Mouse (Mus musculus) frontal cortex, postnatal 25 days (tissue): ENCODE data around the gene Rbm19.
A peak's percentile ranks its signal among the peaks of the same experiment; 100 is the strongest.
"Not testable (repeated sequence)": the region's sequence is repeated elsewhere in the genome, so short reads cannot be mapped to it uniquely, and the experiment has no call there.

Source experiments
- DNase-seq, 2 experiments: peaks; one replicate each; pipeline ENCODE4 v3.0.0; 2022; ENCODE audit warnings: low spot score in 2 of 2

The Rbm19 gene

DNA sequence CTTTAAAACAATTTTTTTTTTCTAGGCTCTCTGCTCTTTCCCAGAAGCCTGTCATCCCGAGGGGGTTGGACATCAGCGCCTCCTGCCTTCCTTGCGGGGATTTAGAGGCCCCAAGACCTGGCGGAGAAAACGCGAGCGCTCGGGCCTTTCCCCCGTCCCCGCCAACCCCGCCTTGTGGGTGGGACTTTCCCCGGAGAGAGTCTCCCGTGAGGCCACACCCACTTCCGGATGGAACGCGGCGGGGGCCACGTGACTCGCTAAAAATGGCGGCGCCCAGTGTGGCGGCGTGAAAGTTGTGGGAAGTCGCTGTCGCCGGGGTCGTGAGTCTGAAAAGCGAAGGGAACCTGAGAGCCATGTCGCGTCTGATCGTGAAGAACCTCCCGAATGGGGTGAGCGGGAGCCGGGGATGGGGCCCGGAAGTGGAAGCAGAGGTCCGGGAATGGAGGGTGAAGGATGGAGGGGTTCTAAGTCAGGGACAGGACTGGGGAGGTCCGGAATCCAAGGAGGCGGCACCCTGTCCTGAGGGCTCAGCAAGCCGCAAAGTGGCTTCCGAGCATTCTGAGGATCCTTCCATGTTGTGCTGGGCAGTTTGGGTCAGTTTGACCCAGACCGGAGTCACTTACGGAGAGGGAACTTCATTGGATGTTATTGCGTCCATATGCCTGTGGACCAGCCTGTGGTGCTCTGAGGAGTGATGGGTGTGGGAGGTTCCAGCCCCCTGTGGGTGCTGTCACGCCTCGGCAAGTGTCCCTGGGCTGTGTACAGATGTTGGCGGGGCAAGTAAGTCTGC, at the start of gene Rbm19:
TSS of gene Rbm19 (plus strand) at position 205 of the 790 bp plus-strand sequence.
- DNase-seq: peak; percentile 79 to 87

DNA sequence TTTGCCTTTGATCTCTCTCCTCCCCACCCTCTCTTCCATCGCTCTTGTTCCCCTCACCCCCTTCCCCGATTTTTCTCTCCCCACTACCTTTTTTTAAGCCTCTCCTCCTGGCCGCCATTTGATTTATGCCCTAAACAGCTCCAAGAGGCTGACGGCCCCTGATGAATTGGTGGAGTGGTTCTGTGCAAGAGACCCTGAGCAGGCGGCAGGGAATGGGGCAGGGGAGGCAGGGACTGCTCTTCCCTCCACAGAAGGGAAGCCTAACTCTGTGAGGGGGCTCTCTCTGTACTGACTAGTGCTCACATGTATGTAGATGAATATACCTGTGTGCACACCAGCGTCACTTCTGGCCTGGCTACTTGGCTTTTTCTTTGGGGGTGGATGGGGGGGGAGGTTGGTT, 49.0 kb upstream of the Rbm19 start:
- no peak for DNase-seq

DNA sequence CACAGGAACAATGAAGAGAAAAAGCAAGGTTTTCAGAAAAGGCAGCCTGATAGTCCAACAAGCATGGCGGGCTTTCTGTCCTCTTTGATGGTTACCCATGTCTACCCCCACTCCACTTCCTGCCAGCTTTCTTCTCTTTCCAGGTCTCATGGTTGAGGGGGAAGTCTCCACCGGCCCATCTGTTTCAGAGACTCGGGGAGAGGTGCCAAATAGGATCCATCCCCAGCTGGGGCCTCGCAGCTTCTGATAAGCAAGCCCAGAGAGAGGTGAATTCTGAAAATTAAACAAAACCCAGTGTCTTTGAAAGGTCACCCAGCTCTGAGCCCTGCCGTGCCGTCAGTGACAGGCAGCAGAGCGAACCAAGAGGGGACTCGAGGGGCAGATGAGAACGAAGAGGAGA, 42.2 kb upstream of the Rbm19 start:
- DNase-seq: no peak

DNA sequence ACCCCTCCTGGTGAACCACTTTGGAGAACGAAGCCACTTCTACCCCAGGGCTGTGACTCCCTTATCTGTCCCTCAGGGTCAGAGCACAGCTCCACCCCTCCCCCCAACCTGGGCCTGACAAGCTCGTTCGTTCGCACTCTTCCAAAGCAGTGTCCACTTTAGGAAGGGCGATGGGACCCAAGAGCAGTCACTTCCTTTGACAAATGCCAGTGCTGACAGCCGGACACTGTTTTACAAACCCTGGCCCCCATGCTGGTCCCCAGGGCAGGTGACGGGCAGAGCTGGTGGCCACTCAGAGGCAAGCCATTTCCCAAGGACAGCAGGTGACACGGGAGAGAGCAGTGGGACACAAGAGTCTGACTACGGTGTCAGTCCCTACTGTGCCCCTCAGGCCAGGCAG, 36.2 kb upstream of the Rbm19 start:
- no peak for DNase-seq

DNA sequence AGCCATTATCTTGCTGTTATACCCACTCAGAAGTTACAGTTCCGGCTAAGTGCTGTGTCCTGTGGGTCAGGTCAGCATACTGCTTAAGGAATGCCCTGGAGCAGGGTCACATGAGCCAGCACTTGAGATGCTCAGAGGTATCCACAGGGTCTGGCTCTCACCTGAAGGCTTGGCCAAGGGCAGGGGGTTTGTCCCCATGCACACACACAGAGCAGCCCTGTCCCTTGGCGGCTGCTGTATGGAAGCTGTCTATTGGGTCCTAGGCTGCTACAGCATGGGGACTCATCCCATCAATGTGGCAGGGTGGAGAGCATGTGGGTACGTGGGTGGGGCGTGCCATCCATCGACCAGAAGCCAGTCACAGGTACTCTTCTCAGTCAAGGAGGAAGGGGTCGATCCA, 35.8 kb upstream of the Rbm19 start:
- no peak for DNase-seq

DNA sequence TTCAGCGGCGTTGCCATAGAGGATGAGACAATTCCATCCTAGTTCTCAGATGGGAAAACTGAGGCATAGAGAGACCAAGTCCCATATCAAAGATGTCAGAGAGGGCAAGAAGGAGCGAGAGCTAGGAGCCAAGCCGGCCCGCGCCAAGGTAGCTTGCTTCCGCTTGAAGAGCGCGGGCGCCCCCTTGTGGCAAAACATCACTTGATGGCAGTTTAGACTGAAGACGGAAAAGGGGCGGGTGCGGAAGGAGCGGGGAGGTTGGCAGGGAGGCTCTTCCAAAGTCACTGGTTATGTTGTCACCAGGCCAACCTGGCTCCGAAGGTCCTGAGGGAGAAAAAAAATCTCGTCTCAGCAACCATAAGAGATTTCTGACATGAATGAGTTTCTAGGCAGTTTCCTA, 27.7 kb upstream of the Rbm19 start:
- DNase-seq: peak; percentile 81 to 93

DNA sequence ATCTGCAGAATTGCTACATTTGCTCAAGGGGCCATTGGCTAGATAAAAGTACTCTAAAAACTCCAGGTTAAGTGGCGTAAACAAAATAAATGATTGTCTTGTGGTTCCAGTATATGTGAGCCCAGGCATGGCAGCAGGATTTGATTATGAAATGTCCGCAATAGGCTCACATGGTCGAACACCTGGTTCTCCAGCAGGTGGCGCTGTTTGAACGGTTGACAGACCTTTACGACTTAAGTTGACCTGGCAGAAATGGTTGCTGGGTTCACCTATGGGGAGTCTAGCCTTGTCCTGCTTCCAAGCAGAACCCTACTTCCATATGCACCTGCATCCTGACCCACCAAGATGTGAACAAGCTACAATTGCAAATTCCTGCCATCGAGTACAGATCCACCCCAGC, 21.7 kb upstream of the Rbm19 start:
- no peak for DNase-seq

DNA sequence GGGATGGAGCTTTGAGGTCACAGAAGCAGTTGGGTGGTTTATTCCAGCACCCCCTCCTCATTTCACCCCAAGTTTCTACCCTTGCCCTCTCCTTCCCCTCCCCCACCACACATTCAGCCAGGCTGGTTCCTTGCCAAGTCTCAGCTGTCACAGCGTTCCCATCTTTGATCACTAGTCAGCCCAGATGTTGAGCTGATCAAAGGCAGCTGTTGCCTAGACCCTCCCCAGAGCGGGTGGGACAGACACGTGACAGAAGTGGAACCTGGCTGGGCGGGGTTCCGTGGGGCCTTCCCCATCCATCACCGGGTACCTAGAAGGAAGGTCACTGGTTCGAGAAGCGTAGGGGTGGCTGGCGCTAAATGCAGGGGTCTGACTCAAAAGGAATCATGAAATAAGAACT, 19.2 kb upstream of the Rbm19 start:
- DNase-seq: no peak

DNA sequence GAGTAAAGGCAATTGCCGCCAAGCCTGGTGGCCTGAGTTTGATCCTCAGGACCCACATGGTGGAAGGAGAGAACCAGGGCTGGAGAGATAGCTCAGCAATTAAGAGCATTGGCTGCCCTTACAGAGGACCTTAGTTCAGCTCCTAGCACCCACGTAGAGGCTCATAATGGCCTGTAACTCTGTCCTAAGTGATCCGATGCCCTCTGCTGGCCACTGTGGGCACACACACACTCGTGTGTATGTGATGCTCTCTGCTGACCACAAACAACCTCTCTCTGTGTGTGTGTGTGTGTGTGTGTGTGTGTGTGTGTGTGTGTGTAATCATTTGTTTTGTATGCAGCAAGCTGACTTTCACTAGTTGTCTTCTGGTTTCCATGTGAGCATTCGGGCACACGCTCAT, 15.5 kb upstream of the Rbm19 start:
- no peak for DNase-seq

DNA sequence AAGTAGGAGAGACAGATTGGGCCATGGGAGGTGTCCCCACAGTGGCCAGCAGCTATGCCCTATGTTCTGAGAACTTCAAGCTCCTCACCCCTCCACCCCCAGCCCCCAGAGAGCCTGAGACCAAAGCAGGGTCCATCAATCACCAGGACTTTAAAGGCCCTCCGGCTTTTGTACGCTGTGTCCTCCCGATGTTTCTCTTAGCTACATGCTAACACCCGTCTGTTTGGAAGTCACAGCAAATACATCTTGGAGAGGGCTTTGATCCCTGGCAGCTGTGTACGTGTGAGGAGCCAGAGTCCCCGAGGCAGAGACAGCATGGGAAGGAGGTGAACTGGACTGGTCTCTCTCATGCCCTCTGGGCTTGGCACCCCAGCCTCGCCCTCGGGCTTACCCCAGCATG, 14.2 kb upstream of the Rbm19 start:
- no peak for DNase-seq

DNA sequence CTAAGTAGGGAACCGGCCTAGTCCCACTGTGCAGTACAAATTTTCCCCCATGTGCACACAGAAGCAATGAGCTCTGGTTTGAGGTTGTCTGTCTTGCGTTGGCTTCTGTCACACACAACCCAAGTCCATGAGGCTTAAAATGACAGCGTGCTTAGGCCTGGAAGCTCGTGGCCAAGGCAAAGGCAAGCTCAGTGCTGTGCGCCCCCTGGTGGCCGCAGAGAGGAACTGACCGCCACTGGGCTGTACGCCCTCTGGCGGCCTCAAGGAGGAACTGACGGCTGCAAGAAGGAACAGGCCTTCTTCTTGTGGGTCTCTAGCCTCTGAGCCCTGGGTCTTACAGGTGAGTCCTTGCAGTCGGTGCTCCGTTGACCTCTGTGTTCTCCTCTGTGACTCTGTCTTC, 13.5 kb upstream of the Rbm19 start:
- peak; percentile 20 to 40 for DNase-seq

DNA sequence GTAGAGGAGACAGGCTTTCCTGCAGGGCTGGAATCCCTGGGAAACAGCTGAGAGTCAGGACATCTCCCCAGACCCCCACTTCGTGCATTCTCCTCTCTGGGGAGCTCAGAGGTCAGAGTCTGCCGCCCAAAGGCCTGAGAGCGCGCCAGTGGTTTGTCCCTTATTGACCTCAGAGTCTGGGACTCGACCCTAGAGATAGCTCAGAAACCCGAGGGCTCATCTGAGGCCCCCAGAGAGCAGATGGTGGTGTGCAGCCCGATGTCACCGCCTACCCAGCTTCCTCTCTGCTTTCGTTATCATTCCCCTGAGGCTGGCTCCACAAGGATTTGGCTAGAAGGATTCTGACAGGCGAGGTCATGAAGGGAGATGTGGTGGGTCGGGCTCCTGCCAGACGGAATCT, 12.8 kb upstream of the Rbm19 start:
- DNase-seq: no peak

DNA sequence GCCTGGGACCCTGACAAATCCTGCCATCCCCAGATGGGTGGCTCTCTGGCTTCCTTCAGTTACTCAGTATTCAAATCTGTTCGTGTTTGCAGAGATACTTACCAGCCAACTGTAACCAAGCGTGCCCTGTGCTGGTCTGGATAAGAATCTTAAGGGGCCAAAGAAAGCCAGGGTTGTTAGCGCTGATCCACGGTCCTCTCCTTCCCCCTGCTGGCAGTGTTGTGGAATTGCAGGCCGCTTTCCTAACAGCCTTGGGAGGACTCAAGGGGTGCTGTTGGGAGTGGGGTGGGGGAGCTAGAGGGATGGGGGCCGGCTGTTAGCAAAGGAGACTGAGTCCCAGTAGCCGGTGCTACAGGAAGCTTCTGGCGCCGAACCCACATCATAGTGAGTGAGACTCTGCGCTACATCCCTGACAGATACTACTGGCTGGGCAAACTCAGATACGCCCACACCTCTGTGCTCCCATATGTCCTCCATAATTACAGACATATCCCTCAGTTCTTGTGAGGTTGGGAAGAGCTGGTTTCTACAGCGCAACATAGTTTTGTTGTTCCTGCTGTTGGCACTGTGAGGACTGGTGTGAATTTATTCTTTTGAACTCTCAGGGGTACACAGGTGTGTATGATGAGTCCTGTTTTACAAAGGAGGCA, 9.7 kb upstream of the Rbm19 start:
- DNase-seq: no peak

DNA sequence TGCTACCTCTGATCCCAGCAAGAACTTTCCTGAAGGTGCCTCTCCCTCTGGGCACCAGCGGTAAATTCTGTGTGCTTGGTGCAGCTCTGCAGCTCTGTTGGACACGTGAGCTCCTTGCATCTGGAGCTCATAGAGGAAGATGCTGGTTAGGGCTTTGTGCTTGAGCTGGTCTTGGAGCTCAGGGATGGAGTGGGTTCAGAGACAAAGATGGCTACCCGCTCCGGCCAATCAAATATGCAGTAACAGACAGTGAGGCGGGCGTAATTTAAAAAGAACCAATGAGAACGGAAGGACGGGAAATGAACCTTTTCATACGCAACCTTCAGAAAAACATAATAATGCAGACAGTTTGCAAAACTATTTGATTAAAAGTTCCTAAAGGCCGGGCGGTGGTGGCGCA, 1.9 kb upstream of the Rbm19 start:
- no peak for DNase-seq

DNA sequence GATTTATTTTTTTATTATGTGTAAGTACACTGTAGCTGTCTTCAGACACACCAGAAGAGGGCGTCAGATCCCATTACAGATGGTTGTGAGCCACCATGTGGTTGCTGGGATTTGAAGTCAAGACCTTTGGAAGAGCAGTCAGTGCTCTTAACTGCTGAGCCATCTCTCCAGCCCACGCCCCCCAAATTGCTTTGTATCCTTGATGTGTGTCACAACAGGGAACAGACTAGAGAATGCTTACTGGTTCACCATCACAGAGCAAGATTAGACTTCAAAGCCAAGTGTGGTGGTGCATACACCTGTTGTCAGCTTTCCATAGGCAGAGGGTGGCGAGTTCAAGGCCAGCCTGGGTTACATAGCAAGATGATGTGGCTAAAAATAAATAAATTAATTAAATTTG, 896 bp downstream of the Rbm19 start:
- DNase-seq: not testable (repeated sequence)

DNA sequence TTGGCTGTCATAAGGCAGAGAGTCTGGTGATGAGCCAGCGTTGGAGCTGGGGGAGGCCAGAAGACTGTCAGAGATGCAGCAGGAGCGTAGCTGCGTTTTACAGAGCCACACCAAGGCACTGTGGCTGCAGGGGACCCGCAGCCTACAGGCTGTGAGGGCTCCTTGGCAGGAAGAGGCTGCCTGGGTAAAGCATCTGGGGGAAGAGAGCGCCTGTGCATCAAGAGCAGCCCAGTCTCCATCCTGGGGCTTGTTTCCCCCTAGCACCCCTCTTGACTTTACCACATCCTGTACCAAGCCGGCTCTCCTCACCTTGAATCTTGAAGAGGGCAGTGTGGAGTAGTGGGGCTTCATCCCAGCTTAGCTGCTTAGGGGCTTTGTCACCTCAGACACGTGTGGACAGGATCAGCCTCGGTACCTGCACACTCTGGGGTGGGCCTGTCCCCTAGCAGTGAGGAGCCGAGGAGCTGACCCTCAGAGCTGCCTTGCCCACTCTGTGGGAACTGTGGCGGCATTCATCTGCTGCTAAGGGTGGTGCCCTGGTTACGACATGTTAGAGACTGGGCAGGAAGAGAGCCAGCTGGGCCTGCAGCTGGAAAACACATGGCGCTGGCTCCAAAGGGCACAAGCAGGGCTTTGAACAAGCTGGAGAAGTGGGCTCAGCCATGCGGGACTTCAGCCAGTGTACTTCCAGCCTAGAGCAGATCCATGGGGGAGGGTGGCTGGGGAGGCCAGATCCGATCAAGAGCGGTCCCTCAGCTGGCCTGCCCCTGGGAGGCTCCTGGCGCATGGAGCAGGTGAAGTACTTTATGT, 8.8 kb downstream of the Rbm19 start:
- no peak for DNase-seq

DNA sequence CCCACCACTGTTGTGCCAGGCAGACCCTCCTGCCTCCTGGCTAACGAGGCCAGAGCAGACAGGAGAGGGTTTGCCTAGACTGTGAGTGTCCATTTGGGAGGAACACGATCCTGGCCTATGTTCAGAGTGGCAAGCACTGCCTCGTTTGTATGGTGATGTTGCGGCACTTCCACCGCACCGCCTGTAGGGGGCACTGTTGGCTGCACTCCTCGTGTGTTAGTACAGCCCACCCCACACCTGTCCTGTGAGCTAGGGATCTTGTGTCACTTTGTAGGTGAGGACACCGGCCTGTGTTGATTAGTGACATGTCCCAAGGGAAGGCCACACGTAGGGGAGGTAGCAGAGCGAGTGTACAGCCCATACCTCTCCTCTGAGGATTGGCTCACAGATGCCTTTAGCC, 11.4 kb downstream of the Rbm19 start:
- no peak for DNase-seq

DNA sequence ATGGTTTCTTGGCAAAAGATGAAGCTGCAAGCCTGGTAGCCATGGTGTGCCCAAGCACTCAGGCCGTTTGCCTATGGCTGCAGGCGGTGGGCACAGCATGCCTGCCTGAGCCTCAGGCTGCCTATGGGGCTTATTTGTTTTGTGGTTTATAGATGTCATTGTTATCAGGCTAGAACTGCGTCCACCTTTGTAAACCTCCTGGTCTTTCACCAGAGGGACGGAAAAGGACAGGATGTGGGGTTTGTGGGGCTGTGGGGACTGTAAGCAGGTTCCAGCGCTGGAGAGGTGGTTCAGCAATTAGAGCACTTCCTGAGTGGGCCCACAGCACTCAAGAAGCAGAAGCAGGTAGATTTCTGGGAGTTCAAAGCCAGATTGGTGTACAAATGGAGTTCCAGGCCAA, 12.2 kb downstream of the Rbm19 start:
- DNase-seq: no peak

DNA sequence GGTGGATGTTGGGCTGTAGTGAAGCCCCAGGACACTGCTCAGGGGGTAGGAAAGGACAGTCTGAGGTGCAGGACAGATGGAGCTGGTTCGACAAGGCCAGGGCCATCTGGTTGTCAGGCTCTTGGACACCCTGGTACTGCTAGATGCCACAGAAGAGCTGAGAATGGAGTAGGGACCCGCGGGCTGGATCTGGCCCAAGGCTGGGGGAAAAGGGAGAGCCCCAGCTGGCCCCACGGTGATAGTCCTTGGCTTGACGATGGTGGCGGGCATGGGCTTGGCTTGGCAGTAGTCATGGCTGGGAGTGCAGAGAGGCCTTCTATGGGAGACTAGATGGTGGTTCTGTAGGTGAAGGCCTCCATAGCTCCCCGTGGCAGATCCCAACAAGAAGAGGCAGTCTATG, 12.8 kb downstream of the Rbm19 start:
- DNase-seq: no peak

DNA sequence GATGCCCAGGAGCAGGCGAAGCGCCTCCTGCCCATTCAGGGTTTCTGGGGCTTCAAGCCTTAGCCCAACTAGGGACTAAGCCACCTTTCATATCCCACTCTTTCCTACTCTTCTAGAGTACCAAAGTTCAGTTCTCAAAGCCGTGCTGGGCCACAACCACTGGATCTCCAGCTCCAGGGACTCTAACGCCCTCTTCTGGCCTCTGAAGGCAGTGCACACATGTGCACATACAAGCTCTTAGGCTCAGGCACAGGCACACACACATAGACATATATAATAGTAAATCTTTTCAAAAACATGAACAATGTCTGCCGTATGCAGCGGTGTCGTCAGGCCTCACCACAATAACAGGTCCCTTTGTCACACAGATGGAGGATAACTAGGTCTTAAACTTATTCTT, 13.5 kb downstream of the Rbm19 start:
- DNase-seq: no peak

DNA sequence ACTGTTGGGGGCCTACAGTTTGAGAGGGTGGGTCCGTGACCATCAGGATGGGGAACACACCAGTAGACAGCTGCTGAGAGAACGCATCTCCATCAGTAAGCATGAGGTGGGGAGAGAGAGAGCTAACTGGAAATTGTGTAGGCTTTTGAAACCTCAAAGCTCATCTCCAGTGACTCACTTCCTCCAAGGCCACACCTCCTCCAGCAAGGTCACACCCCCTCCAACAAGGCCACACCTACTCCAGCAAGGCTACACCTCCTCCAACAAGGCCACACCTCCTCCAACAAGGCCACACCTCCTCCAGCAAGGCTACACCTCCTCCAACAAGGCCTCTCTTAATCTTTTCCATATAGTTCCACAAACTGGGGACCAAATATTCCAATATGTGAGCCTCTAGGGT, 13.9 kb downstream of the Rbm19 start:
- DNase-seq: no peak

DNA sequence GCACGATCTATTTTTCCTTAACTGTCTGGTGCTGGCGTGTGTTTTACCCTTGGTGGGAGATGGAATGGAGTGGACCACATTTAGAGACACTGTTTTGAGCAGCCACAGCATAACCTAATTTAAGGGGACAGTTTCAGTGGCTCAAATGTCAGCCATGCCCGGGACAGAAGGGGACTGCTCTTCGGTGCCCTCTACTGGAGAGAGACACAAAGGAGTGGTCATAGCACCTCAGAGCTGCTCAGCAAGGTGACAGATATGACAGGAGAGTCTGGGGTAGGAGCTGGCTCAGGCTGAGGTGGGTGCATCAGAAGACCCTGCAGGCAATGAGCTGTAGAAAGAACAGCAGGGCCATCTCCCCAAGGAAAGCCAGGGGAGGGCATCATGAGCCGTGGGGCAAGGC, 15.3 kb downstream of the Rbm19 start:
- DNase-seq: no peak

DNA sequence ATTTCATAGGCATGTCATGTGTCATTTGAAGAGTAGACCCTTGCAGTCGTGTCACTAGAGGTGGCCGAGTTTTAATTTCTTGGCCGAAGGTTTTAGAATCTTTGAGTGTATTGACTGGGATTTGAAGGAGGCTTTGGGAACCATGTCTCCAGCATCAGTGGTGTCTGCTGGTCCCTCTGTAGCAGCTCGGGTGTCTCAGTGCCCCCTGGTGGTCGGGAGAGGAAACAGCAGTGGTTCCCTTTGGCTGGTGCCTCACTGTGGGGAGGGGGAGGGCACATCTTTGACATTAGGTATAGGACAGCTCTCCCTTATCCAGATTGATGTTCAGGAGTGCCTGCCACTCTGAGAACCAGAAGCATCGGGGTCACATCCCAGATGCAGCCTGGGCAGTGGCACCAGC, 17.7 kb downstream of the Rbm19 start:
- peak in 1 of 2 experiments; percentile 31 for DNase-seq
